Mouse (Mus musculus): ENCODE results near the gene Dyx1c1. TPM values are rescaled to one million over a fixed set of nuclear protein-coding genes. Genes with fewer than 3 reads are reported as not detected.
A peak's percentile ranks its signal among the peaks of the same experiment; 100 is the strongest.

Dyx1c1 gene
- polyA plus RNA-seq, 1 experiment from 2014 or later, result 2.6 TPM

DNA sequence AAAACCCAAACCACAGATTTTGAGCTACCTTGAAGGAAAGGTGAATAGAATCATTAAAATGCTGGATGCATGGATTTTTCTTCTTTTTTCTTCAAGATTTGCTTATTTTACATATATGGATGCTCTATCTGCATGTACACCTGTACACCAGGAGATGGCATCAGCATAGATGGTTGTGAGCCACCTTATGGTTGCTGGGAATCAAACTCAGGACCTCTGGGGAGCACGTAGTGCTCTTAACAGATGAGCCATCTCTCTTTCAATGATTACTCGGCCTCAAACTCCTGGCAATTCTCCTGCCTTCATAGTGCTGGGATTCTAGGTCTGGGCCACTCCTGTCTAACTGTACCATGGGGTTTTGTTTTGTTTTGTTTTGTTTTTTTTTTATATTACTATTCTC, 24.5 kb downstream of the Dyx1c1 start:
- Histone ChIP-seq H3K4me3 (no peak overlapping the region), H3K9ac (no peak overlapping the region)
- ATAC-seq (ENCODE audit: low FRiP score), result no peak

DNA sequence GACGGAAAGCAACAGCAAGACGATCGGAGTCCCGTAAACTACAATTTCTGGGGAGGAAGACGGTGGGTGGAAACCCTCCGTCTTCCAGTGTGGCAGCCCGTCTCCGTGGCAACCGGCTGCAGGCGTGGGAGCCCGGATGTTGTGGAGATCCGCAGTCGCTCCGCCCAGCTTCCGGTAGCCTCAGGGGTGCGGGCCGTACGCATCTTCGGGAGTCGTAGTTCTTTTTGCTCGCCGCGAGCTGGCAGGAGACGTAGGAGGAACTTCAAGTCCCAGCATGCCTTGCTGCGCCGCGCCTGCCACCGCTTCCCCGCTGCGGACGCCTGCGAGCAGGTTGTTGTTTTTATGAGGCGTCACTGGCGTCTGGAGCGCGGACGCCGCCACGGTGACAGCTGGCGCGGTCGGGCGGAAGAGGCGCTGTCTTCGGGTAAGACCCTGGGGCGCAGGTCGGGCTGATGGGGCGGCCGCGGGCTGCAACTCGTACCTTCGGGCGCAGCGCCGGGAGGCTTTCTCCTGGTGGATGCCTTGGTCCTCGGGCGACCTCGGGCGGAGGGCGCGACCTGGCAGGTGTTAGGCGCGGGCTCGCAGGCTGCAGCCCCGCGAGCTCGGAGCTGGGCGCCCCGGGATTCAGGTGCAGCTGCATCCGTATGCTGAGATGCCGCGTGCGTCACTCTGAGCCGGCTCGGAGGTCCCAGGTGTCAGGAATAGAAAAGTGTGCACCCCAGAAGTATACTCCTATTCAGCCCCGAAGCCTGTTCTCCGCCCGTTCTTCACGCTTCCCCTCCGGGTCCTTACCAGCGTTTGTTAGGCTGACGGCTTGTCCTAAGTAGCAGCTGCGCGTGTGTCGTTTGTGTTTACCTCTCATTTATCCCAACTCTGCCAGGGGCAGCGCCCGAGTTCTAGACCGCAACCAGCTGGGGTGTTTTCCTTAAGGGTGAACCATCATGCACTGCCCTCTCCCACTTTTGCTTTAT, 26.9 kb downstream of the Dyx1c1 start, which contains the start of the genes Ccpg1os and Ccpg1:
Gene Ccpg1os (minus strand): TSS at position 133 of the 971 bp plus-strand sequence.
Gene Ccpg1 (plus strand): TSS at position 180 of the 971 bp plus-strand sequence.
- peak; percentile 99 for ATAC-seq (ENCODE audit: low FRiP score)
- Histone ChIP-seq H3K4me3 (peak within 1 kb of the TSS; percentile 87), H3K9me3 (replicated peaks) (no peaks in the 10 kb centered on the region), H3K9ac (peak within 1 kb of the TSS; percentile 83), H3K4me1 (peaks cover 17% of the 10 kb centered on the region), H3K4me2 (replicated peaks) (peak within 1 kb of the TSS; percentile 87), H3K27ac (peak within 1 kb of the TSS; percentile 88), H3K36me3 (no peaks in the 10 kb centered on the region), H3K27me3 (no peaks in the 10 kb centered on the region)
- under 1% methylated on average over 88 of the region's 88 CpGs for WGBS

More for the DNA sequence above, 24.5 kb downstream of the Dyx1c1 start:
- Histone ChIP-seq H3K36me3 (no peaks in the 10 kb centered on the region), H3K9me3 (replicated peaks) (no peaks in the 10 kb centered on the region), H3K27me3 (no peaks in the 10 kb centered on the region), H3K4me1 (peaks cover 17% of the 10 kb centered on the region), H3K4me2 (replicated peaks) (no peak overlapping the region), H3K27ac (no peak overlapping the region)
- 78% methylated on average over 2 of the region's 2 CpGs for WGBS

DNA sequence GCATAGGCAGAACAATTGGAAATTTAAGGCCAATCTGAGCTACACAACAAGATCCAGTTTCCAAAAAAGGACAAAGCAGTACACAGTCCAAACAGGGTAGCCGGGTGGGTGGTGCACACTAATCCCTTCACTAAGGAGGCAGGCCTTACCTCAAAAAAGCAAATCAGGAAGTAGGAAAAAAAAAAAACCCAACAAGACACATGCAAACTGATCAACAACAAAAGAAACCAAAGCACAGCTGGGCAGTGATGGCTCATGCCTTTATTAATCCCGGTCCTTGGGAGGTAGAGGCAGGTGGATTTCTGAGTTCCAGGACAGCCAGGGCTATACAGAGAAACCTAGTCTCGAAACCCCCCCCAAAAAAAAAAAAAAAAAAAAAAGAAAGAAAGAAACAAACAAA, 29.1 kb downstream of the Dyx1c1 start:
- H3K27me3 ChIP-seq, result no peaks in the 10 kb centered on the region
- ATAC-seq (ENCODE audit: low FRiP score), result no peak
- H3K36me3 ChIP-seq, result no peaks in the 10 kb centered on the region
- WGBS, result 72% methylated on average over 3 of the region's 3 CpGs
- peaks cover 17% of the 10 kb centered on the region for H3K4me1 ChIP-seq
- H3K4me3 ChIP-seq, result no peak overlapping the region
- H3K9me3 ChIP-seq (replicated peaks), result no peaks in the 10 kb centered on the region
- no peak overlapping the region for H3K4me2 ChIP-seq (replicated peaks)
- no peak overlapping the region for H3K9ac ChIP-seq
- H3K27ac ChIP-seq, result no peak overlapping the region

DNA sequence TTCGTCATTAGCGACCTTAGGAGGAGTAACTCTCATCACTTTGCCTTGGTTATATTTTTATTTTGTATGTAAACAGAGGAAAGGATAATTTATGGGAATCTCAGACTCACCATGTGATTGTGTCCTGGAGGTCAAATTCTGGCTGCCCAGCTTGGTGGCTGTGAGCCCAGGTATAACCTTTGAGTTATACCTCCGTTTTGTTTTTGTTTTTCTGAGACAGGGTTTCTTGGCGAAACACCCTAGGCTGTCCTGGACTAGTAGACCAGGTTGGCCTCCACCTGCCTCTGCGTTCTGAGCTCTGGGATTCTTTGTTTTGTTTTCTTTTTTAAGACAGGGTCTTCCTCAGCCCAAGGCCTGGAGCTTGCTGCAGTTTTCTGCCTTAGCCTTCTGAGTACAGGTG, 30.1 kb downstream of the Dyx1c1 start:
- Histone ChIP-seq H3K27me3 (no peaks in the 10 kb centered on the region), H3K36me3 (no peaks in the 10 kb centered on the region), H3K9ac (no peak overlapping the region), H3K27ac (no peak overlapping the region), H3K4me3 (no peak overlapping the region), H3K9me3 (replicated peaks) (no peaks in the 10 kb centered on the region), H3K4me2 (replicated peaks) (no peak overlapping the region), H3K4me1 (peaks cover 17% of the 10 kb centered on the region)
- 85% methylated on average over 5 of the region's 5 CpGs for WGBS
- ATAC-seq (ENCODE audit: low FRiP score), result no peak

DNA sequence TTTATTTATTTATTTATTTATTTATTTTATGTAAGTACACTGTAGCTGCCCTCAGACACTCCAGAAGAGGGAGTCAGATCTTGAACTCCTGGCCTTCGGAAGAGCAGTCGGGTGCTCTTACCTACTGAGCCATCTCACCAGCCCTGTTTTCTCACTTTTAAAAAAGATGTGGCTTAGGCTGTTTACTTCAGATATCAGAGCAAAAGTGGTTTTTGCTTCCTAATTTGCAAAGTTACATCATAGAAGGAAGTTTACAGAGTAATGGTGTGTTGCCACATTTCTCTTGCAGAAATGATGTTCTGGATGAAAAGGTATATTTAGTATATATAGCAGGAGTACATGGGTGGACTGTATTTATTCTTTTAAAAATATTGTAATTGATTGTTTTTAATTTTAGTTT, 32.8 kb downstream of the Dyx1c1 start:
- Histone ChIP-seq H3K9ac (no peak overlapping the region), H3K4me1 (peaks cover 4% of the 10 kb centered on the region)

DNA sequence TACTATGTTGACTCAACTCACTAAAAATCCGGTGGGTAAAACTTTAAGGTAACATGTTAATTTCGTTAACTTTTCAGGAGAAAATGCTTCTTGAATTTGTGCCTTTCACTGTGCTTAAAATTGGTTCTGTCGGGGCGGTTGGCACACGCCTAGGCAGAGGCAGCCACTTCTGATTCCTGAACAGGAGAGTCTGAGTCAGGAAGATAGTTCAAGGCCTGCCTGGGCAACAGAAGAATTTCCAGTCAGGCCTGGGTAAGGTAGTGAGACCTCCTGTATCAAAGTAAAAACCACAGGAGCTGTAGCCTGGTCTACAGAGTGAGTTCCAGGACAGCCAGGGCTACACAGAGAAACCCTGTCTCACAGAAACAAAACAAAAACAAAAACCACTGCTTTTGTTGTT, 34.0 kb downstream of the Dyx1c1 start:
- H3K4me2 ChIP-seq (replicated peaks), result no peak overlapping the region
- H3K4me1 ChIP-seq, result no peaks in the 10 kb centered on the region
- no peaks in the 10 kb centered on the region for H3K27me3 ChIP-seq
- no peak overlapping the region for H3K27ac ChIP-seq
- H3K4me3 ChIP-seq, result no peak overlapping the region
- no peak for ATAC-seq (ENCODE audit: low FRiP score)
- no peaks in the 10 kb centered on the region for H3K9me3 ChIP-seq (replicated peaks)
- WGBS, result 83% methylated on average over 5 of the region's 5 CpGs
- no peaks in the 10 kb centered on the region for H3K36me3 ChIP-seq
- no peak overlapping the region for H3K9ac ChIP-seq

More for the DNA sequence above, 32.8 kb downstream of the Dyx1c1 start:
- no peaks in the 10 kb centered on the region for H3K36me3 ChIP-seq
- H3K27ac ChIP-seq, result no peak overlapping the region
- H3K27me3 ChIP-seq, result no peaks in the 10 kb centered on the region
- H3K9me3 ChIP-seq (replicated peaks), result no peaks in the 10 kb centered on the region
- WGBS, result 91% methylated on average over 2 of the region's 2 CpGs
- H3K4me2 ChIP-seq (replicated peaks), result no peak overlapping the region
- ATAC-seq (ENCODE audit: low FRiP score), result no peak
- no peak overlapping the region for H3K4me3 ChIP-seq

DNA sequence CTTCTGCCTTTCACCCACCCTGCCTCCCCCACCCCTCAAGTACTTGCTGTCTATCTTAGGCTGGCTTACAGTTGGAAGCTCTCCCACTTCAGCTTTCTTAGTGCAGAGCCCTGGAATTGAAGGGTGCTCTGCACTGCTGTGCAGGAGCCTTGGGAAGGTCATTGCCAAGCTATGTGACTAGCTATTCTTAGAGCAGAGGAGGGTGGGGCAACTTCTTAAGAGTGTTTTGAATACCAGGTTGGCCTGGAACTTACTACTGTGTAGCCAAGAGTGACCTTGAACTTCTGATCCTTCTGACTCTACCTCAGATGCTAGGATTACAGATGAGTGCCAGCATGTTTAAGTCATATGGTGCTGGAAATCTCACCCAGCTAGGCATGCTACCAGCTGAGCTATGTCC, 37.6 kb downstream of the Dyx1c1 start:
- Histone ChIP-seq H3K27ac (no peak overlapping the region), H3K4me1 (no peaks in the 10 kb centered on the region), H3K4me2 (replicated peaks) (no peak overlapping the region), H3K27me3 (no peaks in the 10 kb centered on the region), H3K36me3 (0 out of 2 replicates have a peak, but pooled peaks cover 3% of the 10 kb centered on the region), H3K4me3 (no peak overlapping the region), H3K9ac (no peak overlapping the region), H3K9me3 (replicated peaks) (no peaks in the 10 kb centered on the region)
- no peak for ATAC-seq (ENCODE audit: low FRiP score)

DNA sequence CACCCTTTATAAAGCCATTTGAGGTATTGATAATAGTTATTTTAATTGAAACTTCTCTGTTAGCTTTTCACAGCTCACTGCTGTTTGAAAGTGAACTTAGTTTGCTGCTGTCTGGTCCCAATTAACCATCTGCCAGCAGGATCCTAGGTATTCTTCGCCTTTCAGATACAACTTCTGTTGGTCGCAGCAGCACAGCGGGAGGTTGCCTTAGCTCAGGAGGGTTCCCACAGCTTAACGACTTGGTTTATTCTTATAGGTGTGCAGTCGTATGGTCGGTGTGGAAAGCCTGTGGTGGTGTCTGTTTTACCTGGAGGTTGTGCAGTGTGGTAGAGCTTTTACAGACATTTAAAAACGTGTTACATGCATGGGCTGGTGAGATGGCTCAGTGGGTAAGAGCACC, 38.2 kb downstream of the Dyx1c1 start:
- no peaks in the 10 kb centered on the region for H3K4me1 ChIP-seq
- H3K4me3 ChIP-seq, result no peak overlapping the region
- no peak overlapping the region for H3K4me2 ChIP-seq (replicated peaks)
- no peak overlapping the region for H3K9ac ChIP-seq
- ATAC-seq (ENCODE audit: low FRiP score), result no peak
- H3K27ac ChIP-seq, result no peak overlapping the region
- 0 out of 2 replicates have a peak, but pooled peaks cover 3% of the 10 kb centered on the region for H3K36me3 ChIP-seq
- 55% methylated on average over 7 of the region's 7 CpGs for WGBS
- no peaks in the 10 kb centered on the region for H3K27me3 ChIP-seq
- H3K9me3 ChIP-seq (replicated peaks), result no peaks in the 10 kb centered on the region

DNA sequence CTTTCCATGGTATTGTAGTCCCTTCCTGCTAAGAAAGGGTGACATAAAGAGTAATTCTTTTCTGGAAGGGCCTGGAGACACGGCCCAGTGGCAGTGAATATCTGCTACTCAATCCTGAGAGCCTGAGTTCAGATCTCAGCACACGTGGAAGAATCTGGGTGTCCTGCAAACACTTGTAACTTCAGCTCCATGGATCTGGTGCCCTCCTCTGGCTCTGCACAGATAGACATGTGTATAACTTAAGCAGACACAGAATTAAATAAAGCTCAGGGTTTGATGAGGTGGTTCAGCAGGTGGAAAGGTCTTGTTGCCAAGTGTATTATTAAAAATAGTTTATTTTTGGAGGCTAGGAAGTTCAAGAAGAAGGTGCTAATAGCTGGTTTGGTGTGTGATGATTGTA, 41.9 kb downstream of the Dyx1c1 start:
- H3K9ac ChIP-seq, result no peak overlapping the region
- no peak overlapping the region for H3K4me2 ChIP-seq (replicated peaks)
- H3K4me3 ChIP-seq, result no peak overlapping the region
- H3K4me1 ChIP-seq, result no peaks in the 10 kb centered on the region
- no peak overlapping the region for H3K27ac ChIP-seq
- no peaks in the 10 kb centered on the region for H3K9me3 ChIP-seq (replicated peaks)
- H3K36me3 ChIP-seq, result peaks cover 16% of the 10 kb centered on the region; the same call in 1 of the 2 replicates
- WGBS, result 81% methylated on average over 2 of the region's 2 CpGs
- no peak for ATAC-seq (ENCODE audit: low FRiP score)
- H3K27me3 ChIP-seq, result no peaks in the 10 kb centered on the region

DNA sequence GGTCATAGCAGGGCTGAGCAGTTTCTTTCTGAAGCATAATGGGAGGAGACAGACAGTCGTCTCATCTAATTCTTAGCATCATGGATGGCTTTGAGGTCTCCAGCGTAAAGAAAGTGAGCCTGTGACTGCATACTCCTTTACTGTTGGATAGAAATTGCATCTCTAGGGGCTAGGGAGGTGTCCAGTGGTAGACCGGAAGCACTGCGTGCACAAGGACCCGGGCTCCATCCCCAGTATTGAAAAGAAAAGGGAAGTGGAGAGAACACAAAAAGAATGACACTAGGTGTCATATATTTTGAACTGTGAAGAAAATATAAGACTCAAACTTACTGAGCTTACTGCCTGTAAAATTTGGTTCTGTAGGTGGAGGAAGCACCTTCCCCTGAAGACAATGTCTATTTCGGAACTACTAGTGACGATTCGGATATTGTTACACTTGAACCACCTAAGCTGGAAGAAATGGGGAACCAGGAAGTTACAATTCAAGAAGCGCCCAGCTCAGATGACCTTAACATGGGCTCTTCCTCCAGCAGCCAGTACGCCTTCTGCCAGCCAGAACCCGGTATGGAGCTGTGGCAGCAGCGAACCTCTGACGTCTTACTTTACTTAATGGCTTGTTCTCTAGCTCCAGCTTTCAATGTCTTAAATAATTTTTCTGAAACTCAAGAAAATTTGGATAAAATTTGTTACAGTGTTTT, 42.9 kb downstream of the Dyx1c1 start:
- WGBS, result 91% methylated on average over 13 of the region's 13 CpGs
- peaks cover 25% of the 10 kb centered on the region for H3K36me3 ChIP-seq
- ATAC-seq (ENCODE audit: low FRiP score), result no peak

DNA sequence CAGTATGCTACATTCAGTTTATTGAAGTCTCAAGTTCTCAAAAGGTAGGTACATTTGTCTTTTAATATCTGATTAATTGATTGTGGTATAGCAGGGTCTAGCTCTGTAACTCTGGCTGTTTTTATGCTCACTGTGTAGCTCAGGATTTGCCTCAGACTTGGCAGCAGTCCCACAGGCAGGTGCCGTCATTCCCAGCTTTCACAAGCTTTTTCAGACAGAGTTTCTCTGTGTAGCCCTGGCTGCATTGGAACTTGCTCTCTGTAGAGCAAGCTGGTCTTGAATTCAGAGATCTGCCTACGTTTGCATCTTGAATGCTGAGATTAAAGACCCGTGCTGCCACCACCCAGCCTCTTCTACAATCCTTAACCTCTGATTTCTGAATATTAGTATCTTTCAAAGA, 43.6 kb downstream of the Dyx1c1 start:
- Histone ChIP-seq H3K9me3 (replicated peaks) (no peaks in the 10 kb centered on the region), H3K4me2 (replicated peaks) (no peak overlapping the region), H3K36me3 (peaks cover 28% of the 10 kb centered on the region), H3K27me3 (no peaks in the 10 kb centered on the region), H3K4me3 (no peak overlapping the region), H3K27ac (no peak overlapping the region), H3K9ac (no peak overlapping the region), H3K4me1 (no peaks in the 10 kb centered on the region)
- no peak for ATAC-seq (ENCODE audit: low FRiP score)
- WGBS, result 69% methylated on average over 3 of the region's 3 CpGs

More for the DNA sequence above, 42.9 kb downstream of the Dyx1c1 start:
- H3K27ac ChIP-seq, result no peak overlapping the region
- no peak overlapping the region for H3K4me3 ChIP-seq
- H3K4me2 ChIP-seq (replicated peaks), result no peak overlapping the region
- no peaks in the 10 kb centered on the region for H3K27me3 ChIP-seq
- H3K9me3 ChIP-seq (replicated peaks), result no peaks in the 10 kb centered on the region
- H3K9ac ChIP-seq, result no peak overlapping the region
- H3K4me1 ChIP-seq, result no peaks in the 10 kb centered on the region

DNA sequence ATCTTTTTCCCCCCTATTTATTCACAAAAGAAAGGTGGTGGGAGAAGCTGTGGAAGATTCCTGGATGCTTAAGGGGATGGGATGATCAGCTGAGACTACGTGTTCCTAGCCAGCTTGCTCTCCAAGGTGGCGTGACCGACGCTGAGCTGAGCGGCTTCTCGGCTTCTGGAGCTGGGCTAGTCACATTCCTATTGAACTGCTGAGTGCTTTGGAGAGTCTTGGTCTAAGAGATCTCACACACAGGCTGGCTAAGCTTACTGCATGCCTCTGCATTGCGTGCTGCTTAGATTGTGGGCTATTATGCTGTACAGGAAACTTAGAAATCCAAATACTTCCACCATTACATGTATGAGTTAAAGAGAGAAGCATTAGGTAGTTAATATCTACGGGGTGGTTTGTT, 45.5 kb downstream of the Dyx1c1 start:
- Histone ChIP-seq H3K9ac (no peak overlapping the region), H3K4me2 (replicated peaks) (no peak overlapping the region), H3K27me3 (no peaks in the 10 kb centered on the region), H3K36me3 (peaks cover 31% of the 10 kb centered on the region), H3K4me3 (no peak overlapping the region), H3K27ac (no peak overlapping the region), H3K4me1 (no peaks in the 10 kb centered on the region), H3K9me3 (replicated peaks) (no peaks in the 10 kb centered on the region)
- ATAC-seq (ENCODE audit: low FRiP score), result no peak
- 86% methylated on average over 8 of the region's 8 CpGs for WGBS

Data from hindbrain, embryonic 12.5 days (tissue).